Mouse (Mus musculus) spleen, postnatal 36 days (tissue): Measurements from ENCODE around the gene Terf2ip.
A peak's percentile ranks its signal among the peaks of the same experiment; 100 is the strongest.

Experiments
- DNase-seq, 2 experiments: peaks; one replicate each; pipeline ENCODE4 v3.0.0; 2022; ENCODE audit warnings: low spot score in 2 of 2, mixed read lengths in 1 of 2

The Terf2ip gene

GRCm38 (mm10) chr8:112010997-112011815 lies at the start of gene Terf2ip, which contains the start of gene Kars:
Gene Terf2ip, plus strand, starts transcription at chr8:112011398.
Gene Kars, minus strand, starts transcription at chr8:112011323.
- DNase-seq = peak; percentile 93 to 95

GRCm38 (mm10) chr8:111962589-111962988 lies 48.6 kb upstream of the Terf2ip start:
- DNase-seq = no peak

GRCm38 (mm10) chr8:111963091-111963490 lies 48.1 kb upstream of the Terf2ip start:
- DNase-seq = no peak

- no peak for DNase-seq
Measured at GRCm38 (mm10) chr8:111963546-111963945, 47.7 kb upstream of the Terf2ip start.

GRCm38 (mm10) chr8:111964351-111964750 lies 46.8 kb upstream of the Terf2ip start:
- DNase-seq = no peak

GRCm38 (mm10) chr8:111964849-111965561 lies 46.2 kb upstream of the Terf2ip start:
- no peak for DNase-seq

GRCm38 (mm10) chr8:111967246-111967870 lies 43.8 kb upstream of the Terf2ip start:
- no peak for DNase-seq

- DNase-seq = no peak
Measured at GRCm38 (mm10) chr8:111968541-111968940, 42.7 kb upstream of the Terf2ip start.

- DNase-seq = no peak
Measured at GRCm38 (mm10) chr8:111968991-111969390, 42.2 kb upstream of the Terf2ip start.

- DNase-seq = no peak
Measured at GRCm38 (mm10) chr8:111974138-111974537, 37.1 kb upstream of the Terf2ip start.

GRCm38 (mm10) chr8:111975706-111976105 lies 35.5 kb upstream of the Terf2ip start:
- no peak for DNase-seq

- DNase-seq = no peak
Measured at GRCm38 (mm10) chr8:111976326-111976725, 34.9 kb upstream of the Terf2ip start.

- DNase-seq = no peak
Measured at GRCm38 (mm10) chr8:111978147-111978546, 33.1 kb upstream of the Terf2ip start.

- no peak for DNase-seq
Measured at GRCm38 (mm10) chr8:111982116-111982515, 29.1 kb upstream of the Terf2ip start.

GRCm38 (mm10) chr8:111984511-111984910 lies 26.7 kb upstream of the Terf2ip start:
- no peak for DNase-seq

- peak; percentile 45 to 66 for DNase-seq
Measured at GRCm38 (mm10) chr8:111989911-111990310, 21.3 kb upstream of the Terf2ip start.

- no peak for DNase-seq
Measured at GRCm38 (mm10) chr8:111991278-111991677, 19.9 kb upstream of the Terf2ip start.

- peak; percentile 86 to 89 for DNase-seq
Measured at GRCm38 (mm10) chr8:111992013-111992702, 19.0 kb upstream of the Terf2ip start, which contains the start of gene Adat1. Gene Adat1, minus strand, starts transcription at chr8:111992302.

GRCm38 (mm10) chr8:111992703-111993039 lies 18.5 kb upstream of the Terf2ip start:
- DNase-seq = no peak

GRCm38 (mm10) chr8:112004754-112005153 lies 6.4 kb upstream of the Terf2ip start:
- no peak for DNase-seq

GRCm38 (mm10) chr8:112005601-112006000 lies 5.6 kb upstream of the Terf2ip start:
- no peak for DNase-seq

GRCm38 (mm10) chr8:112007669-112008068 lies 3.5 kb upstream of the Terf2ip start:
- no peak for DNase-seq
